Mouse (Mus musculus) kidney, embryonic 15.5 days (tissue): Measurements from ENCODE around the gene Hoxd10. TPM values are rescaled to one million over a fixed set of nuclear protein-coding genes. Genes with fewer than 3 reads are reported as not detected.

Source experiments
- ATAC-seq: fragments of 200-750 bp; cut with Nextera tagmentation; replicated peaks from 2 replicates; pipeline ENCODE4 v1.8.0; 2017; ENCODE audit warnings: moderate TSS enrichment; ENCODE audit not compliant: low FRiP score
- H3K27ac ChIP-seq: fragments of 300-500 bp; sonication (generic); 2 replicates; pipeline ENCODE4 v1.5.1; 2015; ENCODE audit warnings: mild to moderate bottlenecking, inconsistent platforms
- H3K27me3 ChIP-seq: fragments of 300-500 bp; sonication (generic); 2 replicates; pipeline ENCODE4 v1.6.1; 2015; ENCODE audit warnings: inconsistent platforms
- H3K36me3 ChIP-seq: fragments of 300-500 bp; sonication (generic); 2 replicates; pipeline ENCODE4 v1.6.1; 2015; ENCODE audit warnings: inconsistent platforms
- H3K4me1 ChIP-seq: fragments of 300-500 bp; sonication (generic); 2 replicates; pipeline ENCODE4 v1.6.1; 2015; ENCODE audit warnings: inconsistent platforms
- H3K4me2 ChIP-seq: fragments of 300-500 bp; sonication (generic); 2 replicates; pipeline ENCODE4 v1.6.1; 2015; ENCODE audit warnings: moderate library complexity, mild to moderate bottlenecking, inconsistent platforms
- H3K4me3 ChIP-seq: fragments of 300-500 bp; sonication (generic); replicated peaks from 2 replicates; pipeline ENCODE4 v1.5.1; 2015; ENCODE audit warnings: mild to moderate bottlenecking, inconsistent platforms
- H3K9ac ChIP-seq: fragments of 300-500 bp; sonication (generic); 2 replicates; pipeline ENCODE4 v1.6.1; 2015; ENCODE audit warnings: mild to moderate bottlenecking, inconsistent platforms
- H3K9me3 ChIP-seq: fragments of 300-500 bp; sonication (generic); replicated peaks from 2 replicates; pipeline ENCODE4 v1.6.1; 2016; ENCODE audit warnings: inconsistent platforms
- WGBS: fragments of 180-500 bp; shearing (Covaris S2); methylation state at CpG from one replicate; pipeline ENCODE4 v1.1.7; 2015; ENCODE audit warnings: mixed read lengths; 5-methylcytosine and 5-hydroxymethylcytosine counted together
- polyA plus RNA-seq: library from polyadenylated mRNA; unstranded; fragments of >200 nt; fragmentation: Nextera tagmentation; extraction: Ambion mirVana; gene quantifications from 2 replicates; pipeline ENCODE4 v1.2.1, GENCODE M21; 2015

Hoxd10 gene
- polyA plus RNA-seq, 1 experiment from 2014 or later = 33.6 TPM

GRCm38 (mm10) chr2:74710929-74711543, 19.3 kb downstream of the Hoxd10 start:
- WGBS = under 1% methylated on average over 16 of the region's 16 CpGs
- peak overlapping the region; percentile 95 for H3K4me3 ChIP-seq
- H3K9ac ChIP-seq = peak overlapping the region; percentile 99
- ATAC-seq = no peak
- peaks cover 53% of the 10 kb centered on the region for H3K4me1 ChIP-seq
- no peaks in the 10 kb centered on the region for H3K27me3 ChIP-seq
- no peaks in the 10 kb centered on the region for H3K9me3 ChIP-seq
- peak overlapping the region; percentile 96 for H3K27ac ChIP-seq
- H3K36me3 ChIP-seq = no peaks in the 10 kb centered on the region
- H3K4me2 ChIP-seq = peak overlapping the region; percentile 75

GRCm38 (mm10) chr2:74711721-74712621, 20.2 kb downstream of the Hoxd10 start, which contains the start of the genes Hoxd3 and Hoxd4:
Gene Hoxd3, plus strand, starts transcription at chr2:74711927.
Gene Hoxd4, plus strand, starts transcription at chr2:74711929.
- peak; percentile 16 for ATAC-seq
- Histone ChIP-seq H3K4me3 (peak within 1 kb of the TSS; percentile 95), H3K27me3 (no peaks in the 10 kb centered on the region), H3K4me2 (peak within 1 kb of the TSS; percentile 75), H3K4me1 (peaks cover 61% of the 10 kb centered on the region), H3K27ac (peak within 1 kb of the TSS; percentile 96), H3K9ac (peak within 1 kb of the TSS; percentile 99), H3K9me3 (no peaks in the 10 kb centered on the region), H3K36me3 (no peaks in the 10 kb centered on the region)
- WGBS = under 1% methylated on average over 65 of the region's 65 CpGs

- peak overlapping the region; percentile 96 for H3K27ac ChIP-seq
- 4% methylated on average over 19 of the region's 19 CpGs for WGBS
- no peaks in the 10 kb centered on the region for H3K36me3 ChIP-seq
- peak overlapping the region; percentile 99 for H3K9ac ChIP-seq
- no peak for ATAC-seq
- peak overlapping the region; percentile 75 for H3K4me2 ChIP-seq
- H3K9me3 ChIP-seq = no peaks in the 10 kb centered on the region
- H3K27me3 ChIP-seq = no peaks in the 10 kb centered on the region
- H3K4me3 ChIP-seq = peak overlapping the region; percentile 95
- peaks cover 60% of the 10 kb centered on the region for H3K4me1 ChIP-seq
Observed at GRCm38 (mm10) chr2:74713239-74714150, 21.8 kb downstream of the Hoxd10 start.

- H3K4me3 ChIP-seq = peak overlapping the region; percentile 95
- peak overlapping the region; percentile 99 for H3K9ac ChIP-seq
- H3K9me3 ChIP-seq = no peaks in the 10 kb centered on the region
- H3K27me3 ChIP-seq = no peaks in the 10 kb centered on the region
- no peak for ATAC-seq
- peak overlapping the region; percentile 75 for H3K4me2 ChIP-seq
- no peaks in the 10 kb centered on the region for H3K36me3 ChIP-seq
- peak overlapping the region; percentile 96 for H3K27ac ChIP-seq
- 2% methylated on average over 18 of the region's 18 CpGs for WGBS
- peaks cover 61% of the 10 kb centered on the region for H3K4me1 ChIP-seq
Observed at GRCm38 (mm10) chr2:74714156-74714789, 22.5 kb downstream of the Hoxd10 start.

GRCm38 (mm10) chr2:74714881-74715280, 23.2 kb downstream of the Hoxd10 start:
- WGBS = 1% methylated on average over 14 of the region's 14 CpGs
- ATAC-seq = peak; percentile 82
- H3K9ac ChIP-seq = peak overlapping the region; percentile 99
- H3K4me3 ChIP-seq = peak overlapping the region; percentile 95
- H3K9me3 ChIP-seq = no peaks in the 10 kb centered on the region
- H3K4me1 ChIP-seq = peaks cover 61% of the 10 kb centered on the region
- peak overlapping the region; percentile 96 for H3K27ac ChIP-seq
- peak overlapping the region; percentile 75 for H3K4me2 ChIP-seq
- H3K36me3 ChIP-seq = no peaks in the 10 kb centered on the region
- H3K27me3 ChIP-seq = no peaks in the 10 kb centered on the region

- Histone ChIP-seq H3K9ac (peak overlapping the region; percentile 99; the same call in 1 of the 2 replicates), H3K27ac (peak overlapping the region; percentile 96), H3K4me3 (peak overlapping the region; percentile 95), H3K4me2 (peak overlapping the region; percentile 75), H3K9me3 (no peaks in the 10 kb centered on the region), H3K36me3 (no peaks in the 10 kb centered on the region), H3K27me3 (no peaks in the 10 kb centered on the region), H3K4me1 (peaks cover 61% of the 10 kb centered on the region)
- peak; percentile 77 for ATAC-seq
- WGBS = 3% methylated on average over 26 of the region's 26 CpGs
Observed at GRCm38 (mm10) chr2:74715504-74716241, 23.9 kb downstream of the Hoxd10 start.

- Histone ChIP-seq H3K27ac (0 out of 2 replicates have a peak overlapping the region, but pooled peaks have one; percentile 85), H3K36me3 (peaks cover 2% of the 10 kb centered on the region; the same call in 1 of the 2 replicates), H3K27me3 (no peaks in the 10 kb centered on the region), H3K9ac (no peak overlapping the region), H3K9me3 (no peaks in the 10 kb centered on the region), H3K4me2 (peak overlapping the region; percentile 65), H3K4me3 (no peak overlapping the region), H3K4me1 (peaks cover 90% of the 10 kb centered on the region)
- ATAC-seq = no peak
- WGBS = 17% methylated on average over 2 of the region's 2 CpGs
Observed at GRCm38 (mm10) chr2:74720384-74720783, 28.7 kb downstream of the Hoxd10 start.

GRCm38 (mm10) chr2:74720955-74721491, 29.3 kb downstream of the Hoxd10 start:
- ATAC-seq = no peak
- Histone ChIP-seq H3K27ac (peak overlapping the region; percentile 85), H3K4me1 (peaks cover 89% of the 10 kb centered on the region), H3K36me3 (peaks cover 8% of the 10 kb centered on the region; the same call in 1 of the 2 replicates), H3K9me3 (no peaks in the 10 kb centered on the region), H3K4me3 (0 out of 2 replicates have a peak overlapping the region, but pooled peaks have one; percentile 1), H3K27me3 (no peaks in the 10 kb centered on the region), H3K4me2 (peak overlapping the region; percentile 65), H3K9ac (peak overlapping the region; percentile 2; the same call in 1 of the 2 replicates)
- WGBS = 18% methylated on average over 5 of the region's 5 CpGs

- H3K9me3 ChIP-seq = no peaks in the 10 kb centered on the region
- ATAC-seq = peak; percentile 14; the same call in 1 of the 2 replicates
- H3K9ac ChIP-seq = peak overlapping the region; percentile 27; the same call in 1 of the 2 replicates
- H3K27me3 ChIP-seq = no peaks in the 10 kb centered on the region
- peak overlapping the region; percentile 65 for H3K4me2 ChIP-seq
- H3K4me1 ChIP-seq = peaks cover 90% of the 10 kb centered on the region
- H3K4me3 ChIP-seq = peak overlapping the region; percentile 40
- peak overlapping the region; percentile 85 for H3K27ac ChIP-seq
- H3K36me3 ChIP-seq = peaks cover 12% of the 10 kb centered on the region; the same call in 1 of the 2 replicates
- 7% methylated on average over 6 of the region's 6 CpGs for WGBS
Observed at GRCm38 (mm10) chr2:74721882-74722281, 30.2 kb downstream of the Hoxd10 start.

GRCm38 (mm10) chr2:74722949-74723348, 31.2 kb downstream of the Hoxd10 start:
- Histone ChIP-seq H3K9me3 (no peaks in the 10 kb centered on the region), H3K4me2 (peak overlapping the region; percentile 65), H3K27me3 (no peaks in the 10 kb centered on the region), H3K36me3 (peaks cover 12% of the 10 kb centered on the region; the same call in 1 of the 2 replicates), H3K27ac (peak overlapping the region; percentile 85), H3K4me1 (peaks cover 96% of the 10 kb centered on the region), H3K9ac (peak overlapping the region; percentile 27), H3K4me3 (peak overlapping the region; percentile 40)
- ATAC-seq = no peak
- 41% methylated on average over 8 of the region's 8 CpGs for WGBS
